Mouse (Mus musculus) v-Abl transformed pro-B cells (cell line): Measurements from ENCODE around the gene Wipi2.

Source experiments
- in situ Hi-C, 2 experiments: fragments of 400-800 bp; cut with MboI; formaldehyde crosslinking; loops; one replicate each; pipeline ENCODE4 v1.15.1; 2025; ENCODE audit not compliant: unreplicated experiment in 2 of 2

Gene Wipi2

DNA sequence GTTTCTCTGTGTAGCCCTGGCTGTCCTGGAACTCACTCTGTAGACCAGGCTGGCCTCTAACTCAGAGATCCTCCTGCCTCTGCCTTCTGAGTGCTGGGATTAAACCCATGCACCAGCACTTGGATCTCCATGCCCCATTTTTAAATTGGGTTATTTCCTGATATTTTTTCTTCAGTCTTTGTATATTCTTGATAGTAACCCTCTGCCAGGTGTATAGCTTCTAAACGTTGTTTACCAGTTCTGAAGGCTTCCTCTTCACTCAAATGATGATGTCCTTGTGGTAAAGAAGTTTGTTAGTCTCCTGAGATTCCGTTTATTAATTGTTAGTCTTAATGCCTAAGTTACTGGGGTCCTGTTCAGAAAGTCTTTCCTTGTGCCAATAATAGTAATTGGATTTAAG lies at the start of gene Wipi2:
Wipi2 (plus strand) TSS at position 301 of the 400 bp plus-strand sequence.
- in situ Hi-C loops: loop anchor here in 1 of 2 experiments (25.0 kb wide), 1 partner anchor 1790 kb away; the partner anchor contains the start of gene Gna12

DNA sequence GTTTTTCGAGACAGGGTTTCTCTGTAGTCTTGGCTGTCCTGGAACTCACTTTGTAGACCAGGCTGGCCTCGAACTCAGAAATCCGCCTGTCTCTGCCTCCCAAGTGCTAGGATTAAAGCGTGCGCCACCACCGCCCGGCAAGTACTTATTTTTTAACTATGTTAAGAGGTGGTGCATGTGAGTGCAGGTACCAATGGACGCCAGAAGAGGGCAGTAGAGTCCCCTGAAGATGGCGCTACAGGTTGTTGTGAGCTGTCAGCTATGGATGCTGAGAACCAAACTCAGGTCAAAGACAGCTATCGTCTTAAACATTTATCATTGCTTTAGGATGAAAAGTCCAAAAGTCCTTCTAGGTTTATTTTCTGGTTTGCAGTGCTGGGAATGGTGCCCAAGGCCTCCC lies 49.3 kb upstream of the Wipi2 start:
- in situ Hi-C loops: no loop called here

DNA sequence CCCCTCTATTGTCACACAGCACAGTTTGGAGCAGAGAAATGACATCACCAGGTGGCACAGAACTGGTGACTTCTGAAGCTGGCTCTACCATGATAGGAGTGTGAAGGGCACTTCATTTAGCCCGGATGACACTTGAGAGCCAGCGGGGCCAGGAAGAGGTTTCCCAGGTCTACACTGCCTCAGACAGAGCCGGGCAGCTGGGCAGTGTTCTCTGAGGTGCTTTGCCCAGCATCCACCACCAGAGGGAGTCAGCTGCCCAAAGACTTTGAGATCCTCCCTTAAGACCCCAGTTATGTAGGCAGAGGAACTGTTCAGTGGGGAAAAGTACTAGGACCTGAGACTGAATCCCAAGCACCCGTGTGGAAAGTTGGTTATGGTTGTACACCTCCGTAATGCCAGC lies 46.0 kb upstream of the Wipi2 start:
- in situ Hi-C loops: loop anchor here (5.0 kb wide), 2 partner anchors 136 to 296 kb away; no protein-coding TSS in a partner anchor

DNA sequence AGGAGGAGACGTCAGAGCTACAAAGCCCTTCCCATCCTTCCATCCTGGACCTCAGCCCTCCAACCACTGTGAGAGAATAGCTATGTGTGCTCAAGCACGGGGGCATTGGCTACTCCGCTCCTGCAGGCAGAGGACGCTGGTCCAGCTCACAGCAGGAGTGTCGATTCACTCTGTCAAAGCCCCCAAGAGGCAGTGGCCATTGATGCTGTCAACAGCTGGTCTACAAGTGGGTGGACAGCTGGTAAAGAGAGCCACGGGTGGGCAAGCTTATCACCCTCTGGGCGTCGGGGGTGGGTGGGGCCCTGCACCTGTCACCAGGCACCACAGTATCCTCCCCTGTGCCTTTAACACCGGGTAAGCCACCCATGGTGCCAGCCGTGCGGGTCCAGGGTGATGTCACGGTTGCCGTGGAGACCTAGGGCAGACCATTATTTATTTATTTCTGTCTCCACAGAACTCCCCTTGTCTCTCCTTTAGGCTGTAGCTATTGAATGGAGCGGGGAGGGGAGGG lies 43.8 kb upstream of the Wipi2 start:
- in situ Hi-C loops: loop anchor here (5.0 kb wide), 2 partner anchors 134 to 294 kb away; no protein-coding TSS in a partner anchor

DNA sequence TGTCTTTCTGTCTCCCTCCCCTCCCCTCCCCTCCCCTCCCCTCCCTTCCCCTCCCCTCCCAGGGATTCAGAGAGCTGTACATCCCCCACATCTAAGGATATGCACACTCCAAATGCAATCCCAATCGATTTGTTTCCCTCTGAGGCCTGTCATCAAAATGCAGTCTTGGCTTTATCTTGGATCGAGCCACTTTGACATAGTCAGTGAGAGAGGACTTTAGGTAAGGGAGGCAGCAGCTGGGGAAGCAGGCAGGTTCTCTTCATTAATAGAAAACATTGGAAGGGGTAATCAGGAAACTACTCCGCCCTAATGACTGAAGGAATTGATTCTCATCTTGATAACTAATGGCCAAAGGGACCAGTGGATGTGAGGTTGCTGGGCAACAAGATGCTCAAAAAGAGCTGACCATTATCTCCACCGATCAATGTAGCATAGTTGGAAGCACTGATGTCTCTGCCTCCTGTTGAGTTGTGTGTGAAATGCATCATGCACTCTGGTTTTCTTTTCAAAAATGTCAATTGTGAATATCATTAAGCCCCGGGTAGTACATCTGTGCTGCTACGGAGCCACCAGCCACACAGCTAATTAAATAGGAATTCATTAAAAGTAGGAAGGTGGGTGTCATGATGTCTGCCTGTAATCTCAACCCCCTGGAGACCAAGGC lies 36.4 kb upstream of the Wipi2 start:
- in situ Hi-C loops: loop anchor here in 1 of 2 experiments (10.0 kb wide), 1 partner anchor 264 kb away; no protein-coding TSS in a partner anchor

DNA sequence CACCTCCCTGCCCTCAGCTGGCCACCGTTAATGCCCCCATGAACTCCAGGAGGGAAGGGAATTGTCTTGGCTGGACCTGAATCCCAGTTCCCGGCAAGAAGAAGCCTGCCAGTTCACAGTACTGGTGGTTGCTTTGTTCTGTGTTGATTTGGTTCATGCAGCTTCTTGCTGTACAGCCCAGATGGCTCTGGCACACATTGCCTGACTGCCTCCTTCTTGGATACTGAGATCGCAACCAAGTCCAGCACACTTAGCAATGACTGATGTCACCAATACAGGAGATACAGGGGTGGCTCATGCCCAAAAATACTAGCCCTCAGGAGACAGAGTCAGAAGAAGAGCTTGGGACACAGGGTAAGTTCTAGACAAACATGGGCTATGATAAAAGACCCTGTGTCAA lies 31.8 kb upstream of the Wipi2 start:
- in situ Hi-C loops: loop anchor here in 1 of 2 experiments (10.0 kb wide), 1 partner anchor 259 kb away; no protein-coding TSS in a partner anchor

DNA sequence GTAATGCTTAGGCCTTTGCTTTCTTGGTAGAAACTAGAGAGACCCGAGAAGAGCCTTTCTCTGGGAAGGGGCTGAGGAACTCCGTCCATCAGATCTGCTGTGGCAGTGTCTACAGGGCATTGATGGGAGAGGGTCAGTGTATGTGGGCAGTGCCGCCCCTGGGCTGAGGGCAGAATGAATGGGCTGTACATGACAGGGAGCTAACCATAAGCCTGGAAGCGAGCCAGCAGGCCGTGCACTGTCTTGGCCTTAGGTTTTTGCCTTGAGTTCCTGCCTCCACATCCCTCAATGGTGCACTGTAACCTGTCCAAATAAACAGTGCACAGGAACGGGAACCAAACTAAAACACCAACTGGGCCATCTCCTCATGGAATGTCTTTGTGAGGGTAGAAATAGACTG lies 30.8 kb upstream of the Wipi2 start:
- in situ Hi-C loops: loop anchor here in 1 of 2 experiments (10.0 kb wide), 1 partner anchor 258 kb away; no protein-coding TSS in a partner anchor

DNA sequence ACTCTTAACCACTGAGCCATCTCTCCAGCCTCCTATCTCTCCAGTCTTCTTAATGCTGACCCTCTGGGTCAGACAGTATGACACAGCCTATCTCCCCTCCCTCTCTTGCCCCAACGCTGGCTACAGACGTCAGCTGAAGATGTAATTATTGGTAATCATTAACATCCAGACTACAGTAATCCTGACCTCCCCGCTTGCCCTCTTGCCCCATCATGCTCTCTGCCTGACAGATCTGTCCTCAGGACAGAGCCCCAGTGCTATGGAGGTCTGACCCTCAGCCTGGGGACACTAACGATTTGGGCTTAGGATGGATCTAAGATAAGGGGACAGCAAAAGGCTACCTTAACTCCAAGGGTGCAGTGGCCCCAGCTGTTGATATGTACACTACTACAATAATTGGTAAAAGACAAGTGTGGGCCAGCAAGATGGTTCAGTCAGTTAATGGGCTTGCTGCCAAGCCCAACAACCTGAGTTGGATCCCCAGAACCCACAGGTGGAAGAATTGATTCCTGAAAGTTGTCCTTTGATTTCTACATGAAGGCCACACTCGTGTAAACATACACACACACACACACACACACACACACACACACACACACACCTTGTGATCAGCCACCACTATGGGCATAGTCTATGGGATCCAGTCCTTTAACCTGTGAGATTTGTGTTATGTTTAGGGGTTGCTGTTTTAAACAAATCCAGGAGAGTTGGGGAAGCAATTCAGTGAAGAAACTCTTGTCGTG lies 29.7 kb upstream of the Wipi2 start:
- in situ Hi-C loops: loop anchor here in 1 of 2 experiments (10.0 kb wide), 1 partner anchor 257 kb away; no protein-coding TSS in a partner anchor

DNA sequence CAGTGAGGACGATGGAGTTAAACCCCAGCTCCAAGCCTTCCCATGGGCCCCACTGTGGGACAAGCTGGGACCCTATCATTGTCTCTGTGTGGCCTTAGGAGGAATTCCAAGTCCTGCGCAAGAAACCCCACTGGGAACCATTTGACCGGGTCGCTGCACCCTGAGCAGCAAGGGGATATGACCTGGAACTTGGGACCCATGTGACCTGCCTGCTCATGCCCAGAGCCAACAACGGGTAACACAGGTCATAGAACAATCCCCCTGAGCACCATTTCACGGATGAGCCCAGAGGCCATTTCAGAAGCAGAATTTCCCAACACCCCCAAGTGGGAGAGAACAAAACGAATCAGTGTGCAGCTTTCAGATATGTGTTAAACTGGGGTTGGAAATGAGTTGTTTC lies 23.1 kb upstream of the Wipi2 start:
- in situ Hi-C loops: no loop called here

DNA sequence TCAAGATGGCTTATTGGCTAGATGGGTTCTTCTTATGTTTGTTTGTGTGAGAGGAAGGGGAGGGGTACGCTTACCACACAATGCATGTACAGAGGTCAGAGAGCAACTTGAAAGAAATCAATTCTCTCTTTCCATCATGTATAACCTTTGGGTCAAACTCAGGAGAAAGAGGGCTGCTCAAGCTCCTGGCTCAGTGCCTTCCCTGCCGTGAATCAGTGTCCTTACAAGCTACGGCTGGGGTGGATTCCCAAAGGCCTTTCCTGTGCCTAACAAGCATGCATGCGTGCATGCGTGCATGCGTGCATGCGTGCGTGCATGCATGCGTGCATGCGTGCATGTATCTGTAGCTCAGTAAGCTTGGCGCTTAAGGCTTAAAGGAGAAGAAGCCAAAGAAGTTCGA lies 22.2 kb upstream of the Wipi2 start:
- in situ Hi-C loops: no loop called here

DNA sequence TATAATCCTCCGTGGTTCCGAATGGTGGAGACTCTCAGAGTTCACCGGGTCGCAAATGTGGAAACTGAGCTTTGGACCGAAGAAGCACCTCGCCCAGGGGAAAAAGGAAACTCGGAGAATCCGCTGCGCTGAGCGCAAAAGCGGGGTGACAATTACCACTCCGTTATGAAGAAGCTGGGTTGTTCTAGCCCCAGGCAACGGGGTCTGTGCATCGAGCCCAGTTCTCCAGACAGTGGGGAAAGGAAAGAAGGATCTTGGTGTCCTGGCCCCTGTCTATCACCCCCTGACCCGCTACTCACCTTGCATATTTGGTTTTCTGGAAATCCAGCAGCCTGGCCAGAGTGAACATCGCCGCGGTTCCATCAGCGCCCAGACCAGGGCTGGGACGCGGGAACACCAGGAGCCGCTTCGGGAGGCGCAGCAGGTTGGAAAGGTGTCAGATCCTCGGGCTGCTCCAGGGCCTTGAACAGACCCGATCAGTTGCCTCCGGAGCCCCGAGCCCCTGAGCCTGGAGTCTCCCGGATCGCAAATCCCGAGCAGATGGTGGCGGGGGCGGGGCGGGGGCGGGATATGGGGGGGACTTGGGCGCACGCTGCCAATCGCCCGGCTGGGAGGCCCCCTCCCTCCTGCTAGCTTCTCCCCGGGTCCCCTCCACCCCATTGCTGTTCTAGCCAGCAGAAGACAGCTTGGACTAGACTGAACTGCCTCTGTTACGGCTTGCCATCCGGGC lies 19.1 kb upstream of the Wipi2 start, which contains the start of gene Mmd2:
Mmd2 (minus strand) TSS at position 542 of the 730 bp plus-strand sequence.
- in situ Hi-C loops: no loop called here

DNA sequence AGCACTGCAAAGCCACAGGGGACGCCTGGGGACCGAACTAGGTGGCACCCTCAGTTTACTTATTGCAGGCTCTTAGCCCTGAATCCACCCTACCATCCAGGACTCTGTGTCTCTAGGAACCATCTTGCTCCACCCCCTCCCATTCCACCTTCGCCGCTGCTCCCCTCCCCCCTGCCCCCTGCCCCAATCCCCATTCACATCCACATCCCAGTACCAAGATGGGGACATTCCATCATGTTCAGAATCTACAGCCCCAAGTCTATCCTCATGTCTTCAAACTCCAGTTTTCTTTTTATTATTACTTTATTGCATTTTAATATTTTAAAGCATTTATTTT lies 18.5 kb upstream of the Wipi2 start:
- in situ Hi-C loops: no loop called here

DNA sequence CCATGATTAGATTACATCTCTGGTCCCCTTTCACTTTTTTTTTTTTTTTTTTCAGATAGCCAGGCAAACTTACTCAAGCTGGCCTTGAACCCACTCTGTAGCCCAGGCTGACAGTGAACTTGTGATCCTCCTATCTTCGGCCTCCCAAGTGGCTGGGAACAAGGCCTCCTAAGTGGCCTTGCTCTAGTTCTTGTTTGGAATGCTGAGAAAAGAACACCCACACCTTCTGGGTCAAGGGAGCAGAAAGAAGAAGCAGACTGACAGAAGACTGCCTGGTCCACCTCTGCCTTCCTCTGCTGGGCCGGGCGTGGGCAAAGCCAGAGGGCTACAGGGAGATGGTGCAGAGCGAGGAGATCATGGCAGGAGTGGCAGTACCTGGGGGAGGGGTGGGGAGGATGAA lies 17.1 kb upstream of the Wipi2 start:
- in situ Hi-C loops: loop anchor here in 1 of 2 experiments (10.0 kb wide), 1 partner anchor 106 kb away; no protein-coding TSS in a partner anchor

DNA sequence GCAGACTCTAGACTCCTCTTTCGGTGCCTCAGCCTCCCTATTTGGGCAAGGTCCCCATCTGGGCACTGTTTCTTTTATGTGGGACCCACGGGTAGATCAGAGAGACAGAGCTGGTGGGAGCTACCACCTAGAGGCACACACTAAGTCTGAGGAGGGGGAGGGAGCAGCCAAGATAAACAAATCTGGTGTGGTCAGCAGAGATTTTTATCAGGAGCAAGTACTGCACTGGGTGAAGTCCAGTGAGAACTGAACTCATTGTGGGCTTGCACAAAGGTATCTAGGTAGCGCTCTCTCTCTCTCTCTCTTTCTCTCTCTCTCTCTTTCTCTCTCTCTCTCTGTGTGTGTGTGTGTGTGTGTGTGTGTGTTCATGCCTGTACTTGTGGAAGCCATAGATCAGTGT lies 13.0 kb upstream of the Wipi2 start:
- in situ Hi-C loops: loop anchor here in 1 of 2 experiments (10.0 kb wide), 1 partner anchor 110 kb away; no protein-coding TSS in a partner anchor

DNA sequence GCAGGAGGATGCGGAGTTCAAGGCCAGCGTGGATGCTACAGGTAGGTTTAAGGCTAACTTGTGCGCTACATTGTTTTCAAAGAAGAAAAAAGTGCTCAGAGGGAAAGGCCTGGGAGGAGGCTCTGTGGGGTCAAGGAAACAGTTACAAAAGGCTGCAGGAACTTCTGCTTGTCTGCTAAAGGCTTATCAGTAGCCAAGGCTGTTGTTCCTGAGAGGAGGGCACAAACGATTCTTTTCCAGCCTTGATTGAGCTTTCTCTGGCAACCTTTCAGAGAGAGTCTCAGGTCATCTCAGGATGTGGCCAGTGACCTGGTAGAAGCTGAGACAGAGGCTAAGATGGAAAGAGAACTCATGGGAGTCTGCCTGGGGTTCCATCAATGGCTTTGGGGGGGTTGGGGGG lies 11.9 kb upstream of the Wipi2 start:
- in situ Hi-C loops: loop anchor here in 1 of 2 experiments (10.0 kb wide), 1 partner anchor 111 kb away; no protein-coding TSS in a partner anchor

DNA sequence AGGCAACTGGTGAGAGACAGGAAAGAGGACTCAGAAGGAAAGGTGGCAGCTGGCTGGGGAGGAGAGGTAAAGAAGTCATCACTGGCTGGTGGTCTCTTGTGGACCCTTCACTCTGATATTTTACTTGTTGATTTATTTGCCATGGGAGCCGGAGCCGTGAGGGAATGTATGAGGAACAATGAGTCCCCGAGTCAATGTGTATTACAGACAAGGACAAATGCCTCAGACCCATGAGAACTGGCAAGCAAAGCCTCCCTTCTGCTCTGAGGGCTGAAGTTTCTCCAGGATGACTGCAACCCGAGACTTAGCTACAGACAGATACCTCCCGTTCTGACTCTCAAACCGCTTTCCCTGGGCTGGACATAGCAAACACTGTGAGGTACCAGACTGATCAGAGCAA lies 11.2 kb upstream of the Wipi2 start:
- in situ Hi-C loops: loop anchor here in 1 of 2 experiments (10.0 kb wide), 1 partner anchor 112 kb away; no protein-coding TSS in a partner anchor

DNA sequence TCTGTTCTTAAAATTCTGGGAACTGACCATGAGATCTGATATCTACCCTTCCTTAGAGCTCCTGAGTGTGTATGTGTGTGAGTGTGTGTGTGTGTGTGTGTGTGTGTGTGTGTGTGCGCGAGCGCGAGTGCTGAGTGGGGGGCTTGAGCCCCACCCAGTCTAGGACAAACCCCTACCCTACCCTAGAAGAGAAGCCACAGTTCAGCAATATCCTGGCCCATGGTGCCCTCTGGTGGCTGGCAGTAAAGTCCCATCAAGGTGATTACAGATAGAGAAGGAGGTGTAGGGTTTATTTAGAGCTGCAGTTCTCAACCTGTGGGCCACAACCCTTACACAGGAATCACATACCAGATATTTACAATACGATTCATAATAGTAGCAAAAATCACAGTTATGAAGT lies 7.6 kb upstream of the Wipi2 start:
- in situ Hi-C loops: loop anchor here in 1 of 2 experiments (10.0 kb wide), 1 partner anchor 115 kb away; no protein-coding TSS in a partner anchor

DNA sequence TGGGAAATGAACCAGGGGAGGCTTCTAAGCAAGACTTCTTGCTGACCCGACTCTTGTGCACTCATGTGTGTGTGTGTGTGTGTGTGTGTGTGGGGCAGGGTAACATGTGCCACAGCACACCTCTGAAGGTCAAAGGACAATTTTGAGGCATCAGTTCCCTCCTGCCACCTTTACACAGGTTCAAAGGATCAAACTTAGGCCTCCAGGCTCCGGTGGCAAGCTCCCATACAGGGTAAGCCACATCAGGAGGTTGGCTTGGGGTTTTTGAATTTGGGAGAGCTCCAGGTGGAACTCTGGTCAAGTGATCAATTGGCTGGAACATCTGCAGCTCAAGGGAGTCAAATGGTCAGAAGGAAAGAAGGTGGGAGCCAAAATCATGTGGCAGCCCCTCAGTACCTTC lies 6.1 kb upstream of the Wipi2 start:
- in situ Hi-C loops: no loop called here

DNA sequence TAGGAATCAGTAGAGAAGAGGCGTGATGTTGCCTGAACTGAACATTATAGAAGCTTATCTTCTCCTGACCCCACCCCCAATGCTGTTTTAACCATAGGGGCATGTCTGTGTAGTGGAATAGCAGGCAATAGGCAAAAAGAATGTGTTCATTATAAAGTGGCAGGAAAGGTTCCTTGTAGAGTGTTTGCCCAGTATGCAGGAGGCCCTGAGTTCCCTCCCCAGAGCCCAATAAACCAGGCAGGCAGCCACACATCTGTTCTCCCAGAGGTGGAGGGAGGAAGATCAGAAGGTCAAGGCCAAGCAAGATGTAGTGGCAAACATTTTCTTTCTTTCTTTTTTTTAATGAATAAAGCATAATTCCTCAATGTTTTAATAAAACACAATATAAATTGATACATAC lies 5.4 kb upstream of the Wipi2 start:
- in situ Hi-C loops: no loop called here

DNA sequence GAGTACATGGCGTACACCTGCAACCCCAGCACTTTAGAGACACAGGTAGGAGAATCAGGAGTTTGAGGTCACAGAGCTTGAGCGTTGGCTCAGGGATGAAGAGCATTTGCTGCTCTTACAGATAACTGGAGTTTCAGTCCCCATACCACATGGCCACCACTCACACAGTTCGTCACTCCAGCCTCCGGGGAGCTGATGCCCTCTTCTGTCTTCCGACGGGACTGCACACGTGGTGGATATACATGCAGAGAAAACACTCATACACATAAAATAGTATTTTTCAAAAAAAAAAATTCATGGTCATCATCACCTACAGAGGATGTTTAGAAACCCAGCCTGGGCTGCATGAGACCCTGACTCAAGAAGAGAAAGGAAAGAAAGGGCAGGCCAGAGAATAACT lies 4.4 kb upstream of the Wipi2 start:
- in situ Hi-C loops: no loop called here
